Mouse (Mus musculus) testis, adult 2 months (tissue): ENCODE measurements around the gene Lgals7.

ENCODE experiments used
- CTCF ChIP-seq: fragments of 200-500 bp; IDR thresholded peaks from 2 replicates; pipeline ENCODE4 v1.5.1; 2012; ENCODE audit warnings: low read depth, mild to moderate bottlenecking, inconsistent platforms, low read length, moderate library complexity; ENCODE audit not compliant: control insufficient read depth, insufficient read depth, insufficient replicate concordance
- POLR2A ChIP-seq: fragments of 200-500 bp; IDR thresholded peaks from 2 replicates; pipeline ENCODE4 v1.6.1; 2012; ENCODE audit warnings: low read depth, mild to moderate bottlenecking, inconsistent platforms, low read length, moderate library complexity; ENCODE audit not compliant: control insufficient read depth

- TF ChIP-seq CTCF (no peak), POLR2A (no peak)
Observed at GRCm38 (mm10) chr7:28901311-28902125, 37.9 kb downstream of the Lgals7 start.
